Mouse (Mus musculus) brain, embryonic 14.5 days (tissue): ENCODE measurements around the gene Fau.

Source experiments
- CTCF ChIP-seq: fragments of 200-500 bp; IDR thresholded peaks from 2 replicates; pipeline ENCODE4 v1.5.1; 2012; ENCODE audit warnings: inconsistent platforms, mild to moderate bottlenecking, moderate library complexity, borderline replicate concordance; ENCODE audit not compliant: insufficient read depth, insufficient read length; ENCODE audit errors: extremely low read depth
- POLR2A ChIP-seq: fragments of 200-500 bp; IDR thresholded peaks from 2 replicates; pipeline ENCODE4 v1.6.1; 2012; ENCODE audit warnings: mild to moderate bottlenecking, inconsistent platforms, borderline replicate concordance; ENCODE audit not compliant: poor library complexity, insufficient read depth, insufficient read length, severe bottlenecking; ENCODE audit errors: extremely low read depth

DNA sequence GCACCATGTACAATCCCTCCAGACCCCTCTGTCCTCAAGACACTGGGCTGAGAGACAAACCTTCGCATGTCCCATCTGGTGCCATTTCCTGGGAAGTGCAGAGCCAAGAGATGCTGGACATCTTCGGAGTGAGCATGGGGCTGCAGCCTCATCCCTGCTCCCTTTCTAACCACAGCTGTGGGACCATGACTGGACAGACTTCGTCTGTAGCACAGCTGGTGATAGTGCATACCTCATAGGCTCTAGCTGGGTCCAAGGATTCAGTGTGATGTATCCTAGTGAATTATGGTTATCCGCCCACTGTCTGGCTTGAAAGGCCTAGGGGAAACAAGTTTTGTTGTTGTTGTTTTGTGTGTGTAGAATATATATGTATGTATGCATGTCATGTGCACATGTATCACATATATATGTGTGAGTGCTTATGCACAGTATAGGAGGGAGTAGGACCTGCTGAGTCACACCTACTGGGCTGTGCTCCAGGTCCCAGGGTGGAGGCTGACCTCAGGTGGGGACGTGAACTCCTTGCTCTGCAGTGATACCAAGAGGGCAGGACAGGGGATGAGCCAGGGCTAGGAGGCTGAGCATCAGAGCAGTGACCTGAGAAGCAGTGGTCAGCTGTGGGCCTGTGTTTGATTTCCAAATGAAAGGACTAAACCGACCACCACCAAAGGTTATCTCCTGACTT lies 44.7 kb downstream of the Fau start:
- TF ChIP-seq POLR2A (no peak), CTCF (no peak)
